Mouse (Mus musculus): ENCODE results near the gene Tmbim6. TPM values are rescaled to one million over a fixed set of nuclear protein-coding genes. Genes with fewer than 3 reads are reported as not detected.
A peak's percentile ranks its signal among the peaks of the same experiment; 100 is the strongest.

Gene Tmbim6
- total and polyA plus RNA-seq, 2 experiments from 2014 or later = 346 to 355 TPM

- TF ChIP-seq CTCF (IDR thresholded peaks at IDR 0.05; ENCODE audit: low read depth) = no peak
- peaks cover 14% of the 10 kb centered on the region; the same call in 1 of the 2 replicates for H3K36me3 ChIP-seq (ENCODE audit: insufficient read depth, low read length)
Measured at GRCm38 (mm10) chr15:99433081-99433718, 40.5 kb downstream of the Tmbim6 start.

GRCm38 (mm10) chr15:99433913-99434312 is 41.2 kb downstream of the Tmbim6 start:
- Histone ChIP-seq H3K4me2 (ENCODE audit: low read depth, low read length) (no peak overlapping the region), H3K9ac (replicated peaks; ENCODE audit: low read length) (no peak overlapping the region), H3K9me3 (ENCODE audit: low read length) (no peaks in the 10 kb centered on the region), H3K36me3 (ENCODE audit: insufficient read depth, low read length) (peaks cover 14% of the 10 kb centered on the region; the same call in 1 of the 2 replicates), H3K27me3 (ENCODE audit: insufficient read depth, low read length) (no peaks in the 10 kb centered on the region), H3K4me1 (ENCODE audit: insufficient read depth, low read length) (peaks cover 5% of the 10 kb centered on the region; the same call in 1 of the 2 replicates), H3K4me3 (ENCODE audit: low read length) (no peak overlapping the region), H3K27ac (no peak overlapping the region)
- no peak for TF ChIP-seq CTCF (IDR thresholded peaks at IDR 0.05; ENCODE audit: low read depth)
- 76% methylated on average over 12 of the region's 12 CpGs for WGBS
- ATAC-seq = no peak
- DNase-seq (ENCODE audit: low spot score) = no peak

More at GRCm38 (mm10) chr15:99433081-99433718, 40.5 kb downstream of the Tmbim6 start:
- no peak for ATAC-seq
- Histone ChIP-seq H3K4me1 (ENCODE audit: insufficient read depth, low read length) (peaks cover 5% of the 10 kb centered on the region; the same call in 1 of the 2 replicates), H3K4me3 (ENCODE audit: low read length) (no peak overlapping the region), H3K27me3 (ENCODE audit: insufficient read depth, low read length) (no peaks in the 10 kb centered on the region), H3K4me2 (ENCODE audit: low read depth, low read length) (no peak overlapping the region), H3K9me3 (ENCODE audit: low read length) (no peaks in the 10 kb centered on the region), H3K27ac (no peak overlapping the region), H3K9ac (replicated peaks; ENCODE audit: low read length) (no peak overlapping the region)
- 82% methylated on average over 16 of the region's 16 CpGs for WGBS
- DNase-seq (ENCODE audit: low spot score) = no peak

GRCm38 (mm10) chr15:99438966-99439698 is 46.5 kb downstream of the Tmbim6 start:
- Histone ChIP-seq H3K4me3 (ENCODE audit: low read length) (no peak overlapping the region), H3K36me3 (ENCODE audit: insufficient read depth, low read length) (no peaks in the 10 kb centered on the region), H3K27me3 (ENCODE audit: insufficient read depth, low read length) (no peaks in the 10 kb centered on the region), H3K9ac (replicated peaks; ENCODE audit: low read length) (no peak overlapping the region), H3K4me1 (ENCODE audit: insufficient read depth, low read length) (peaks cover 16% of the 10 kb centered on the region), H3K27ac (no peak overlapping the region), H3K9me3 (ENCODE audit: low read length) (no peaks in the 10 kb centered on the region), H3K4me2 (ENCODE audit: low read depth, low read length) (no peak overlapping the region)
- no peak for TF ChIP-seq CTCF (IDR thresholded peaks at IDR 0.05; ENCODE audit: low read depth)
- 82% methylated on average over 8 of the region's 8 CpGs for WGBS
- DNase-seq (ENCODE audit: low spot score) = no peak
- no peak for ATAC-seq

GRCm38 (mm10) chr15:99440112-99440815 is 47.6 kb downstream of the Tmbim6 start:
- no peaks in the 10 kb centered on the region for H3K27me3 ChIP-seq (ENCODE audit: insufficient read depth, low read length)
- WGBS = 29% methylated on average over 2 of the region's 2 CpGs
- H3K4me3 ChIP-seq (ENCODE audit: low read length) = no peak overlapping the region
- ATAC-seq (peak; percentile 88), DNase-seq (ENCODE audit: low spot score) (peak; percentile 86)
- H3K27ac ChIP-seq = peak overlapping the region; percentile 80
- H3K36me3 ChIP-seq (ENCODE audit: insufficient read depth, low read length) = no peaks in the 10 kb centered on the region
- H3K9ac ChIP-seq (replicated peaks; ENCODE audit: low read length) = 0 out of 2 replicates have a peak overlapping the region, but pooled peaks have one; percentile 13
- H3K9me3 ChIP-seq (ENCODE audit: low read length) = no peaks in the 10 kb centered on the region
- H3K4me2 ChIP-seq (ENCODE audit: low read depth, low read length) = no peak overlapping the region
- peaks cover 16% of the 10 kb centered on the region for H3K4me1 ChIP-seq (ENCODE audit: insufficient read depth, low read length)
- no peak for TF ChIP-seq CTCF (IDR thresholded peaks at IDR 0.05; ENCODE audit: low read depth)

- H3K4me2 ChIP-seq (ENCODE audit: low read depth, low read length) = no peak overlapping the region
- no peaks in the 10 kb centered on the region for H3K9me3 ChIP-seq (ENCODE audit: low read length)
- no peak for TF ChIP-seq CTCF (IDR thresholded peaks at IDR 0.05; ENCODE audit: low read depth)
- H3K9ac ChIP-seq (replicated peaks; ENCODE audit: low read length) = 0 out of 2 replicates have a peak overlapping the region, but pooled peaks have one; percentile 13
- H3K27ac ChIP-seq = peak overlapping the region; percentile 80
- ATAC-seq = 0 out of 2 replicates have a peak, but pooled peaks have one; percentile 18
- 34% methylated on average over 8 of the region's 8 CpGs for WGBS
- peak; percentile 49 for DNase-seq (ENCODE audit: low spot score)
- H3K27me3 ChIP-seq (ENCODE audit: insufficient read depth, low read length) = no peaks in the 10 kb centered on the region
- no peaks in the 10 kb centered on the region for H3K36me3 ChIP-seq (ENCODE audit: insufficient read depth, low read length)
- peaks cover 14% of the 10 kb centered on the region for H3K4me1 ChIP-seq (ENCODE audit: insufficient read depth, low read length)
- H3K4me3 ChIP-seq (ENCODE audit: low read length) = no peak overlapping the region
Measured at GRCm38 (mm10) chr15:99440816-99441457, 48.3 kb downstream of the Tmbim6 start.

- H3K36me3 ChIP-seq (ENCODE audit: insufficient read depth, low read length) = no peaks in the 10 kb centered on the region
- no peaks in the 10 kb centered on the region for H3K27me3 ChIP-seq (ENCODE audit: insufficient read depth, low read length)
- TF ChIP-seq CTCF (IDR thresholded peaks at IDR 0.05; ENCODE audit: low read depth) = no peak
- no peak overlapping the region for H3K4me3 ChIP-seq (ENCODE audit: low read length)
- no peak for DNase-seq (ENCODE audit: low spot score)
- no peak overlapping the region for H3K27ac ChIP-seq
- WGBS = 85% methylated on average over 7 of the region's 7 CpGs
- H3K9me3 ChIP-seq (ENCODE audit: low read length) = no peaks in the 10 kb centered on the region
- peaks cover 11% of the 10 kb centered on the region; the same call in 1 of the 2 replicates for H3K4me1 ChIP-seq (ENCODE audit: insufficient read depth, low read length)
- H3K4me2 ChIP-seq (ENCODE audit: low read depth, low read length) = no peak overlapping the region
- no peak overlapping the region for H3K9ac ChIP-seq (replicated peaks; ENCODE audit: low read length)
- ATAC-seq = no peak
Measured at GRCm38 (mm10) chr15:99442358-99442757, 49.7 kb downstream of the Tmbim6 start.

All from hindbrain, postnatal 0 days (tissue).